In the genomic region with DNA sequence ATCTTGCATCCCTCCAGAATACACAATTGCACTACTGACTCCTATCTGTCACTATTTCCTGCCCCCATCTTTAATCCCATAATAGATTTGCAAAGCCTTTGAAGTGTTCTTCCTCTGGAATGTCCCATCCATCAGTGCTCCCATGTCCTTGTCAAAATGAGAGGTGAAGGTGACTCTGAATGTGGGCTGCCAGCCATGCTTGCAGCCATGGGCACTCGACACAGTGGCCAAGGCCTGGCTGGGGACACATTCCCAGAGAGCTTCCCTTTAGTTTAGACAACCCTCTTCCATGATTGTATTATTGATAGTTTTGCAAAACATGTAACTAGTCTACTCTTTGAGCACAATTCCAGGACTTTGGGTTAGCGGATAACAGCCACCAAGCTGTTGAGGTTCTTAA, we compare ENCODE assay signal across 29 mouse cellular contexts.
DNase-seq lines count a peak whose midpoint lies in the region; ATAC-seq lines count a peak whose summit lies in the region.
"Had no signal": no experiment of that assay in that cellular context is flagged by ENCODE, and none has a peak within 500 bp of the region (broad histone marks: within the 10 kb centered on the region; RNA-seq: fewer than 3 reads in every experiment).

No protein-coding gene starts in this region.

- no peak overlapping the region for H3K9ac ChIP-seq in heart, embryonic 11.5 days (ENCODE audit: low read depth, low read length)
- H3K9ac ChIP-seq: embryonic facial prominence, embryonic 13.5 days; forebrain, embryonic 15.5 days; heart, embryonic 13.5 days; hindbrain, embryonic 14.5 days; liver, embryonic 14.5 days; midbrain, embryonic 15.5 days; neural tube, embryonic 15.5 days had no signal

- no peak for ATAC-seq in heart, embryonic 11.5 days (replicated peaks; ENCODE audit: insufficient number of reproducible peaks, low FRiP score, low TSS enrichment)
- ATAC-seq: CD4-positive, CD25-positive, alpha-beta regulatory T cell, adult 4 months; forebrain, embryonic 15.5 days; intestine, postnatal 0 days; midbrain, embryonic 15.5 days had no signal

- no peaks in the 10 kb centered on the region for H3K4me1 ChIP-seq in heart, embryonic 11.5 days (ENCODE audit: control insufficient read depth, insufficient read depth, low read length)
- H3K4me1 ChIP-seq: embryonic facial prominence, embryonic 13.5 days; forebrain, embryonic 10.5 days; forebrain, embryonic 15.5 days; midbrain, embryonic 10.5 days; midbrain, embryonic 15.5 days; neural tube, embryonic 15.5 days had no signal

- intact Hi-C loops in heart, postnatal 14 days (cut with DNase I): loop anchor here (5.0 kb wide), 1 partner anchor 80 kb away; no protein-coding TSS in a partner anchor

- 77% methylated on average over 2 of the region's 2 CpGs for WGBS in heart, embryonic 11.5 days (ENCODE audit: insufficient replicate concordance)

- peak; percentile 59 to 74 for DNase-seq in heart, adult 18-20 months
- DNase-seq in adrenal gland, adult 2 months: peak; percentile 89
- DNase-seq in adrenal gland, postnatal 14 days: peak; percentile 86
- peak; percentile 26 to 62 for DNase-seq in heart, postnatal 14 days
- no peak for DNase-seq in embryo, embryonic 9.5 days (ENCODE audit: extremely low spot score)
- DNase-seq in cerebellum, adult 11 months: no peak
- DNase-seq: cerebellum, adult 9-11 months; embryo, embryonic 11 days; gastrocnemius, postnatal 14 days; kidney, adult 9 months; kidney, postnatal 10 days; layer of hippocampus, postnatal 36 days; liver; lung, adult 2 months; lung, postnatal 10 days; retina, postnatal 1 day; right cerebral cortex, postnatal 14 days had no signal

- no peak overlapping the region for H3K4me2 ChIP-seq in heart, embryonic 11.5 days
- H3K4me2 ChIP-seq: embryonic facial prominence, embryonic 13.5 days; forebrain, embryonic 15.5 days; heart, embryonic 13.5 days; hindbrain, embryonic 14.5 days; midbrain, embryonic 15.5 days; neural tube, embryonic 15.5 days had no signal

- H3K36me3 ChIP-seq in heart, embryonic 11.5 days (ENCODE audit: control insufficient read depth, insufficient read depth, low read length): no peaks in the 10 kb centered on the region
- H3K36me3 ChIP-seq: embryonic facial prominence, embryonic 13.5 days; forebrain, embryonic 10.5 days; forebrain, embryonic 15.5 days; heart, embryonic 13.5 days; midbrain, embryonic 10.5 days; midbrain, embryonic 15.5 days; neural tube, embryonic 15.5 days had no signal

- no peaks in the 10 kb centered on the region for H3K9me3 ChIP-seq in heart, embryonic 11.5 days (replicated peaks; ENCODE audit: control insufficient read depth, low read length)
- H3K9me3 ChIP-seq: embryonic facial prominence, embryonic 13.5 days; forebrain, embryonic 10.5 days; forebrain, embryonic 15.5 days; midbrain, embryonic 10.5 days; midbrain, embryonic 15.5 days; neural tube, embryonic 15.5 days had no signal

- H3K4me3 ChIP-seq in heart, embryonic 11.5 days (ENCODE audit: low read depth, low read length): no peak overlapping the region
- H3K4me3 ChIP-seq: embryonic facial prominence, embryonic 13.5 days; forebrain, embryonic 10.5 days; forebrain, embryonic 15.5 days; heart, embryonic 13.5 days; midbrain, embryonic 10.5 days; midbrain, embryonic 15.5 days; neural tube, embryonic 15.5 days had no signal

- H3K27me3 ChIP-seq in heart, embryonic 11.5 days (ENCODE audit: control insufficient read depth, insufficient read depth, low read length): no peaks in the 10 kb centered on the region
- H3K27me3 ChIP-seq: embryonic facial prominence, embryonic 13.5 days; forebrain, embryonic 15.5 days; midbrain, embryonic 15.5 days; neural tube, embryonic 15.5 days had no signal

- H3K27ac ChIP-seq in heart, embryonic 11.5 days (ENCODE audit: low read depth, low read length): no peak overlapping the region
- H3K27ac ChIP-seq: embryonic facial prominence, embryonic 13.5 days; forebrain, embryonic 10.5 days; forebrain, embryonic 15.5 days; heart, embryonic 13.5 days; hindbrain, embryonic 14.5 days; liver, embryonic 14.5 days; midbrain, embryonic 10.5 days; midbrain, embryonic 15.5 days; neural tube, embryonic 15.5 days had no signal

Comparison
In these comparisons a context has a peak if more than half of its experiments do, and no peak if none do; other contexts are left out.
1. DNase-seq: peak in heart, adult 18-20 months (2 of 2), adrenal gland, adult 2 months (single experiment), adrenal gland, postnatal 14 days (single experiment) and heart, postnatal 14 days (2 of 2); none in embryo, embryonic 9.5 days (single experiment) and cerebellum, adult 11 months (single experiment).